Mouse (Mus musculus) myocyte (in vitro differentiated cells): ENCODE measurements at regions not wholly inside any gene's neighbourhood (a gene's known extent, or its start where the extent isn't known, plus 50 kb on each side); places are given as distances from the start of the nearest gene placed in this dataset.

Source experiments
- H3K27me3 ChIP-seq: one replicate; pipeline ENCODE4 v1.6.1; 2011; ENCODE audit not compliant: control insufficient read depth, insufficient read depth, insufficient read length
- H3K36me3 ChIP-seq: one replicate; pipeline ENCODE4 v1.6.1; 2011; ENCODE audit not compliant: control insufficient read depth, insufficient read depth
- H3K4me2 ChIP-seq: one replicate; pipeline ENCODE4 v1.6.1; 2011; ENCODE audit warnings: low read depth, control low read depth
- H3K4me3 ChIP-seq: one replicate; pipeline ENCODE4 v1.5.1; 2011; ENCODE audit warnings: mild to moderate bottlenecking, control low read depth, moderate library complexity
- H3K79me2 ChIP-seq: one replicate; pipeline ENCODE4 v1.6.1; 2011; ENCODE audit not compliant: control insufficient read depth, insufficient read depth
- H3ac ChIP-seq: one replicate; pipeline ENCODE4 v1.6.1; 2011; ENCODE audit not compliant: control insufficient read depth, insufficient read length
- CEBPB ChIP-seq: IDR thresholded peaks from 2 replicates; pipeline ENCODE4 v1.6.1; 2011; ENCODE audit warnings: mild to moderate bottlenecking, moderate library complexity; ENCODE audit not compliant: poor library complexity, insufficient read depth, severe bottlenecking
- E2F4 ChIP-seq: IDR thresholded peaks from one replicate; pipeline ENCODE4 v1.6.1; 2011; ENCODE audit warnings: mild to moderate bottlenecking, control low read depth, moderate library complexity; ENCODE audit not compliant: insufficient read depth
- MAX ChIP-seq: IDR thresholded peaks from one replicate; pipeline ENCODE4 v1.6.1; 2011; ENCODE audit warnings: low read depth, mild to moderate bottlenecking, control low read depth
- MYOD1 ChIP-seq, 3 experiments: IDR thresholded peaks; one replicate each; pipeline ENCODE4 v1.6.1; 2011; ENCODE audit warnings: control low read depth in 2 of 3, low read depth in 2 of 3, mild to moderate bottlenecking in 2 of 3, moderate library complexity in 1 of 3; ENCODE audit not compliant: insufficient read length in 2 of 3, control insufficient read depth in 1 of 3
- MYOG ChIP-seq, 3 experiments: IDR thresholded peaks; one replicate each; pipeline ENCODE4 v1.6.1; 2011; ENCODE audit warnings: control low read depth in 2 of 3, low read depth in 2 of 3, mild to moderate bottlenecking in 2 of 3; ENCODE audit not compliant: insufficient read length in 2 of 3, control insufficient read depth in 1 of 3, insufficient read depth in 1 of 3
- POLR2A ChIP-seq: IDR thresholded peaks from one replicate; pipeline ENCODE4 v1.6.1; 2011; ENCODE audit warnings: low read depth, mild to moderate bottlenecking, control low read depth, moderate library complexity; ENCODE audit not compliant: insufficient read length
- POLR2AphosphoS2 ChIP-seq: IDR thresholded peaks from one replicate; pipeline ENCODE4 v1.6.1; 2011; ENCODE audit warnings: low read depth, control low read depth; ENCODE audit not compliant: insufficient read length
- REST ChIP-seq: IDR thresholded peaks from one replicate; pipeline ENCODE4 v1.6.1; 2011; ENCODE audit warnings: mild to moderate bottlenecking, control low read depth, moderate library complexity; ENCODE audit not compliant: insufficient read depth, insufficient read length
- SRF ChIP-seq: IDR thresholded peaks from one replicate; pipeline ENCODE4 v1.6.1; 2011; ENCODE audit warnings: low read depth; ENCODE audit not compliant: control insufficient read depth, insufficient read length
- TCF12 ChIP-seq: IDR thresholded peaks from one replicate; pipeline ENCODE4 v1.6.1; 2011; ENCODE audit warnings: mild to moderate bottlenecking, control low read depth; ENCODE audit not compliant: poor library complexity, insufficient read depth, severe bottlenecking
- TCF3 ChIP-seq: IDR thresholded peaks from one replicate; pipeline ENCODE4 v1.6.1; 2011; ENCODE audit warnings: low read depth, control low read depth; ENCODE audit not compliant: insufficient read length
- USF1 ChIP-seq: IDR thresholded peaks from one replicate; pipeline ENCODE4 v1.6.1; 2011; ENCODE audit warnings: low read depth, mild to moderate bottlenecking, control low read depth, moderate library complexity

- Histone ChIP-seq H3K36me3 (no peaks in the 10 kb centered on the region), H3ac (no peak overlapping the region), H3K4me2 (peak overlapping the region; percentile 63), H3K4me3 (no peak overlapping the region), H3K79me2 (no peaks in the 10 kb centered on the region), H3K27me3 (no peaks in the 10 kb centered on the region)
- TF ChIP-seq POLR2AphosphoS2 (no peak), E2F4 (no peak)
Measured at GRCm38 (mm10) chr16:24213577-24213976, 179.7 kb upstream of the Lpp start.

- Histone ChIP-seq H3K27me3 (no peaks in the 10 kb centered on the region), H3K4me3 (no peak overlapping the region), H3ac (no peak overlapping the region), H3K79me2 (no peaks in the 10 kb centered on the region), H3K36me3 (no peaks in the 10 kb centered on the region), H3K4me2 (peak overlapping the region; percentile 63)
- TF ChIP-seq REST (no peak), TCF12 (peak; percentile 88), MYOG (IDR thresholded peaks at IDR 0.05; ENCODE audit: control insufficient read depth in 1 of 3, insufficient read depth in 1 of 3, insufficient read length in 2 of 3, low read depth in 2 of 3) (peak in 2 of 3 experiments; percentile 51 to 92), TCF3 (peak; percentile 29), MAX (no peak), POLR2AphosphoS2 (no peak), E2F4 (no peak), MYOD1 (IDR thresholded peaks at IDR 0.05; ENCODE audit: control insufficient read depth in 1 of 3, insufficient read length in 2 of 3, low read depth in 2 of 3) (peak; percentile 77 to 94 (median 82))
Measured at GRCm38 (mm10) chr16:24212702-24213101, 180.6 kb upstream of the Lpp start.

DNA sequence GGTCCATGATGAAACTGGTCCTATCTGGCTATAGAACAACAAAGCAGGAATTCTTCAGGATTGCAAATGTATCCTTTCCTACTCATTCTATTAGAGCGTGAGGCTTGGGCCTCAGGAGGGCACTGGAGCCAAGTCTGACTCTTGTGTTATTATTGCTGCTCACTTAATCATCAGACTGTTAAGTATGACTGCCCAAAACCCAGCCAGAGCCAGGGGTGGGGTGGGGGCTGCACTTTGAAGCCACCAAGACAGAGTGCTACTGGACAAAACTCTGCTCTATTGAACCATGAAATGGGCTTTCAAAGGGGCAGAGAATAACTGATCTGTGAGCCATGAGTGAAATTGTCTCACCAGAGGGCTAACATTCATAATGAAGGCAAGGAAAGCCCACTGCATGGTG is 181.7 kb upstream of the Lpp start:
- TF ChIP-seq POLR2AphosphoS2 (no peak), REST (no peak), USF1 (no peak), MAX (no peak), CEBPB (no peak), POLR2A (no peak), E2F4 (no peak), MYOD1 (IDR thresholded peaks at IDR 0.05; ENCODE audit: control insufficient read depth in 1 of 3, insufficient read length in 2 of 3, low read depth in 2 of 3) (no peak), TCF12 (no peak), SRF (no peak), TCF3 (no peak), MYOG (IDR thresholded peaks at IDR 0.05; ENCODE audit: control insufficient read depth in 1 of 3, insufficient read depth in 1 of 3, insufficient read length in 2 of 3, low read depth in 2 of 3) (no peak)
- Histone ChIP-seq H3K36me3 (no peaks in the 10 kb centered on the region), H3K27me3 (no peaks in the 10 kb centered on the region), H3K4me3 (no peak overlapping the region), H3K79me2 (no peaks in the 10 kb centered on the region), H3ac (no peak overlapping the region), H3K4me2 (no peak overlapping the region)

GRCm38 (mm10) chr16:24208876-24209275 is 184.4 kb upstream of the Lpp start:
- no peak overlapping the region for H3ac ChIP-seq
- no peaks in the 10 kb centered on the region for H3K36me3 ChIP-seq
- H3K79me2 ChIP-seq: no peaks in the 10 kb centered on the region
- H3K4me3 ChIP-seq: no peak overlapping the region
- no peak overlapping the region for H3K4me2 ChIP-seq
- TF ChIP-seq USF1: no peak
- no peak for TF ChIP-seq TCF3
- TF ChIP-seq MYOD1 (IDR thresholded peaks at IDR 0.05; ENCODE audit: control insufficient read depth in 1 of 3, insufficient read length in 2 of 3, low read depth in 2 of 3): no peak
- no peak for TF ChIP-seq E2F4
- TF ChIP-seq TCF12: no peak
- no peak for TF ChIP-seq MAX
- no peak for TF ChIP-seq REST
- no peak for TF ChIP-seq CEBPB
- no peak for TF ChIP-seq MYOG (IDR thresholded peaks at IDR 0.05; ENCODE audit: control insufficient read depth in 1 of 3, insufficient read depth in 1 of 3, insufficient read length in 2 of 3, low read depth in 2 of 3)
- TF ChIP-seq SRF: no peak
- no peak for TF ChIP-seq POLR2AphosphoS2
- TF ChIP-seq POLR2A: no peak
- no peaks in the 10 kb centered on the region for H3K27me3 ChIP-seq

GRCm38 (mm10) chr16:24208118-24208517 is 185.2 kb upstream of the Lpp start:
- Histone ChIP-seq H3ac (no peak overlapping the region), H3K4me3 (no peak overlapping the region), H3K36me3 (no peaks in the 10 kb centered on the region), H3K79me2 (no peaks in the 10 kb centered on the region), H3K4me2 (no peak overlapping the region), H3K27me3 (no peaks in the 10 kb centered on the region)
- TF ChIP-seq MAX (no peak), SRF (no peak), MYOG (IDR thresholded peaks at IDR 0.05; ENCODE audit: control insufficient read depth in 1 of 3, insufficient read depth in 1 of 3, insufficient read length in 2 of 3, low read depth in 2 of 3) (no peak), CEBPB (no peak), POLR2AphosphoS2 (no peak), E2F4 (no peak), REST (no peak)
